Mouse (Mus musculus) liver, embryonic 15.5 days (tissue): ENCODE results near the gene Serf2. TPM values are rescaled to one million over a fixed set of nuclear protein-coding genes. Genes with fewer than 3 reads are reported as not detected.
"Not testable (repeated sequence)": the region's sequence is repeated elsewhere in the genome, so short reads cannot be mapped to it uniquely, and the experiment has no call there.

Source experiments
- ATAC-seq: fragments of 200-750 bp; cut with Nextera tagmentation; 2 replicates; pipeline ENCODE4 v1.8.0; 2017; ENCODE audit warnings: moderate number of reproducible peaks, mild to moderate bottlenecking, moderate library complexity; ENCODE audit not compliant: insufficient read depth
- H3K27ac ChIP-seq: fragments of 300-500 bp; sonication (generic); replicated peaks from 2 replicates; pipeline ENCODE4 v1.5.1; 2015; ENCODE audit warnings: mild to moderate bottlenecking, inconsistent platforms
- H3K27me3 ChIP-seq: fragments of 300-500 bp; sonication (generic); 2 replicates; pipeline ENCODE4 v1.6.1; 2015; ENCODE audit warnings: mild to moderate bottlenecking, inconsistent platforms
- H3K36me3 ChIP-seq: fragments of 300-500 bp; sonication (generic); replicated peaks from 2 replicates; pipeline ENCODE4 v1.6.1; 2015; ENCODE audit warnings: moderate library complexity, mild to moderate bottlenecking, inconsistent platforms
- H3K4me1 ChIP-seq: fragments of 300-500 bp; sonication (generic); replicated peaks from 2 replicates; pipeline ENCODE4 v1.6.1; 2015; ENCODE audit warnings: inconsistent platforms
- H3K4me2 ChIP-seq: fragments of 300-500 bp; sonication (generic); 2 replicates; pipeline ENCODE4 v1.6.1; 2015; ENCODE audit warnings: moderate library complexity, mild to moderate bottlenecking, inconsistent platforms
- H3K4me3 ChIP-seq: fragments of 300-500 bp; sonication (generic); replicated peaks from 2 replicates; pipeline ENCODE4 v1.5.1; 2015; ENCODE audit warnings: mild to moderate bottlenecking, inconsistent platforms
- H3K9ac ChIP-seq: fragments of 300-500 bp; sonication (generic); 2 replicates; pipeline ENCODE4 v1.6.1; 2015; ENCODE audit warnings: moderate library complexity, mild to moderate bottlenecking, inconsistent platforms
- H3K9me3 ChIP-seq: fragments of 300-500 bp; sonication (generic); replicated peaks from 2 replicates; pipeline ENCODE4 v1.6.1; 2016; ENCODE audit warnings: inconsistent platforms
- WGBS: fragments of 180-500 bp; shearing (Covaris S2); methylation state at CpG from one replicate; pipeline ENCODE4 v1.1.7; 2015; ENCODE audit warnings: mixed read lengths; ENCODE audit not compliant: insufficient replicate concordance; 5-methylcytosine and 5-hydroxymethylcytosine counted together
- polyA plus RNA-seq: library from polyadenylated mRNA; unstranded; fragments of >200 nt; fragmentation: Nextera tagmentation; extraction: Ambion mirVana; gene quantifications from 2 replicates; pipeline ENCODE4 v1.2.1, GENCODE M21; 2015

Gene Serf2
- polyA plus RNA-seq, 1 experiment from 2014 or later = 207 TPM

DNA sequence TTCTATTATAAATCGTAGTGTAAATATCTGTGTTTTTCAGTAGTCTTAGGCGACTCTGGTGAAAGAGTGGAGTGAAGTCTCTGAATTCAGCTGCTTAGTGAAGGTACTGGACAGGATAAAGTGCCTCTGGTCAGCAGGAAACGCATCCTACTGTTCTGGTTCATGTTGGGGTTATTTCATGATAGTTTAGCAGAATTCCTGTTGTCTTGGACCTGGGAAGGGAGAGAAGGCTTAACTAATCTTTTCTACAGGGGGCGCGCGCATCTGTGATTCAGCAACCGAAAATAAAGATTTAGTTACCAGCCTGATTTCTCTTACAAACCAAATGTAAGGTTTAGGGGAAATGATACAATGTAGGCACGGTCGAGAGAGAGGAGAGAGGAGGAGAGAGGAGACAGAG lies 859 bp upstream of the Serf2 start:
- Histone ChIP-seq H3K9ac (peak overlapping the region; percentile 66), H3K4me1 (peaks cover 43% of the 10 kb centered on the region), H3K27ac (peak overlapping the region; percentile 87), H3K4me3 (peak overlapping the region; percentile 99), H3K4me2 (peak overlapping the region; percentile 96), H3K36me3 (peaks cover 19% of the 10 kb centered on the region), H3K9me3 (no peaks in the 10 kb centered on the region), H3K27me3 (peaks cover 15% of the 10 kb centered on the region)
- ATAC-seq = no peak
- 13% methylated on average over 9 of the region's 9 CpGs for WGBS

DNA sequence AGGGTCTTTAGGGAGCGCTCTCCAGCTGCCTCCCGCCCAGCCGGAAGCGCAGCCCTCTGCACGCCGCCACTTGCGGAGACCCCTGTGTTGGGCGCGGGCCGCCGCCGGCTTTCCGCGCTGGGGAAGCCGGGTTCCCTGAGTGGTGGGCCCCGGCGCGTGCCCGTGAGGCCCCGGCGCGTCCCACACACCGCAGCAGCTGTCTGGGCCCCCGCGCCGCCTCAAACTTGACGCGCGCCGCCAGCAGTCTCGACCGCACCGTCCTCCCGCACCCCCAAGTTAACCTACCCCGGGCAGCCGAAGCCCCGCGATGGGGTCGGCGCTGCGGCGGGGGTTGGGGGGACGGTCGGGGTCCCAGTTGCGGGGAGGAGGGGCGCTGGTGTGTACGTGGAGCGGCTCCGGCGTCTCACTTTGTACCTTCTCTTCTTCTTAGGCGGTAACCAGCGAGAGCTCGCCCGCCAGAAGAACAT lies 583 bp downstream of the Serf2 start:
- peak; percentile 14 for ATAC-seq
- H3K27ac ChIP-seq = peak overlapping the region; percentile 92
- H3K4me2 ChIP-seq = peak overlapping the region; percentile 96
- under 1% methylated on average over 54 of the region's 54 CpGs for WGBS
- H3K36me3 ChIP-seq = peaks cover 29% of the 10 kb centered on the region
- H3K27me3 ChIP-seq = 0 out of 2 replicates have a peak, but pooled peaks cover 3% of the 10 kb centered on the region
- H3K4me3 ChIP-seq = peak overlapping the region; percentile 99
- peaks cover 50% of the 10 kb centered on the region for H3K4me1 ChIP-seq
- peak overlapping the region; percentile 100 for H3K9ac ChIP-seq
- no peaks in the 10 kb centered on the region for H3K9me3 ChIP-seq

DNA sequence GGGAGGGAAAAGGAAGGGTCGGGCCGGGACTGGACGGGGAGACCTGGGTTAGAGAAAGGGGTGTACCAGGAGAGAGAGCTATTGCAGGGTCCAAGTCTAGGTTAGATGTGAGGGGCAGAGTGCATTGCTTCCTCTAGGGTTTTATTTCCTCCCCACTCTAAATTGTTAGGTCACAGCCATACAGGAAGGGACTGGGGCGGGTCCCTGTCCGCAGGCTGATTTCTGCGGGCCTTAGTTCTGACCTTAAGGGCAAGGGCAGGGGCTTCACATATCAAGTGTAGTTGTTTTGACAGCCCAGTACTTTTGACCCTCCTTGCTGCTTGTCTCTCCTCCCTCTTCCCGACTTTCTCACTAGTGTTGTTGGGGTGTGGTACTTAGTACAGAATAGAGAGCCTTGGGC lies 1.1 kb downstream of the Serf2 start:
- no peak for ATAC-seq
- peak overlapping the region; percentile 99 for H3K4me3 ChIP-seq
- 1% methylated on average over 7 of the region's 7 CpGs for WGBS
- H3K4me1 ChIP-seq = peaks cover 50% of the 10 kb centered on the region
- peak overlapping the region; percentile 96 for H3K4me2 ChIP-seq
- no peaks in the 10 kb centered on the region for H3K9me3 ChIP-seq
- H3K36me3 ChIP-seq = peaks cover 29% of the 10 kb centered on the region
- no peaks in the 10 kb centered on the region for H3K27me3 ChIP-seq
- peak overlapping the region; percentile 92 for H3K27ac ChIP-seq
- H3K9ac ChIP-seq = peak overlapping the region; percentile 100

DNA sequence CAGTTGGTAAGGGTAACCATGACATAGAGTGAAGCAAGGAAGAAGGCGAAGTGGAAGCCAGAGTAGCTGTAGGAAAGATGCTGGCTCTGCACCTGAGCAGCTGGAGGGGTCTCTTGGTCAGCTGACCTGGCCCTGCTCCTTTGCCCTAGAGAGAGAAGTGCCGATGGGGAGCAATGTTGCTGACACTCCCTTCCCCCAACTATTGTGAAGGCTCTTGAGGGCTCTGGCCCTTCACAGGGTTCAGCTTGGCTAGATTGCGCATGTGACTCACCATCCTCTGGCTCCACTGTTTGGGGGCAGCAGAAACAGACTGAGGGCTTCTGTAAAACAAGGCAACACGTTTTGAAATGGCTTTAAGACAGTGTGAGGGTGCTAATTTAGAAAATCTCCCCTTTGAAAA lies 3.4 kb downstream of the Serf2 start:
- Histone ChIP-seq H3K9ac (no peak overlapping the region), H3K4me3 (no peak overlapping the region), H3K4me2 (no peak overlapping the region), H3K36me3 (peaks cover 29% of the 10 kb centered on the region), H3K9me3 (no peaks in the 10 kb centered on the region), H3K27me3 (no peaks in the 10 kb centered on the region), H3K4me1 (peaks cover 61% of the 10 kb centered on the region), H3K27ac (no peak overlapping the region; the same call in 1 of the 2 replicates)
- 74% methylated on average over 4 of the region's 4 CpGs for WGBS
- ATAC-seq = no peak

DNA sequence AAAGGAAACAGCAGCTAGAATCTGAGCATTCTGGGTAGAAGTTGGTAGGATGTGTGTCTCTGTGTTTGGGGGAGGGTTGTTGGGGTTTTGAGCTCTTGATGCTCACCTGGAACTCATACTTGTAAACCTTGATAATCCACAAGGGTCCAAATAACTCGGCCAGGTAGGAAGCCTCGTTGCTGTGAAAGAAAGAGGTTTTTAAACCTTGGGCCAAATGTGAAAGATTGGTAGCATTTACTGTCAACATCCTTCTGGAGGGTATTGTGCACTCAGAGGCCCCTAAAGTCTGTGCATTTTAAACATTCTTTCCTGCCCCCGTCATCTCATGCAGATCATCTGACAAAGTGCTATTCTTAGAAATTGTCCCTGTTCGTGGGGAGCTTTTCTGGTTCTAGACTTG lies 4.0 kb downstream of the Serf2 start, which contains the start of gene Hypk:
TSS of gene Hypk (plus strand) at position 301 of the 400 bp plus-strand sequence.
- H3K27me3 ChIP-seq = no peaks in the 10 kb centered on the region
- H3K4me2 ChIP-seq = no peak within 1 kb of the TSS
- H3K36me3 ChIP-seq = peaks cover 29% of the 10 kb centered on the region
- H3K4me1 ChIP-seq = peaks cover 61% of the 10 kb centered on the region
- H3K4me3 ChIP-seq = no peak within 1 kb of the TSS
- H3K9ac ChIP-seq = no peak within 1 kb of the TSS
- 61% methylated on average over 4 of the region's 4 CpGs for WGBS
- no peak for ATAC-seq
- H3K9me3 ChIP-seq = no peaks in the 10 kb centered on the region
- H3K27ac ChIP-seq = no peak within 1 kb of the TSS; the same call in 1 of the 2 replicates

DNA sequence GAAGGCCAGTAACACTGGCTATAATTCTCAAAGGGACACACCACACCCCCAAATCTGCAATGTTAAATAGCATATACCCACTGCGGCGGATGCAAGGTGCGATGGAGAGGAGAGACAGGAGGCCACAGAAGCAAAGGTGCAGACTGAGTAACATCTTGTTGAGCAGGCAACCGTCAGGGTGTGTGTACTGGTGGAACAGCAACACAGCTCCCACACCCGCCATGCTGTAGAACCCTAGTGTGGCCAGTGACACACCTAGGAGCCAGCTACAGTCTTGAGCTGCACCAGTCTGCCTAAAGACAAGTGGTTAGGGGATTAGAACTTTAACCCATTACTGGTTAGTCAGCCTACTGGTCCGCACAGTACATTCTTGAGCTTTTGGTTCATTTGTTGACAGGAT lies 4.9 kb downstream of the Serf2 start:
- Histone ChIP-seq H3K9me3 (no peaks in the 10 kb centered on the region), H3K27ac (no peak overlapping the region), H3K36me3 (peaks cover 36% of the 10 kb centered on the region), H3K27me3 (no peaks in the 10 kb centered on the region), H3K4me3 (no peak overlapping the region), H3K4me1 (peaks cover 60% of the 10 kb centered on the region), H3K4me2 (no peak overlapping the region), H3K9ac (no peak overlapping the region)
- 78% methylated on average over 6 of the region's 6 CpGs for WGBS
- no peak for ATAC-seq

DNA sequence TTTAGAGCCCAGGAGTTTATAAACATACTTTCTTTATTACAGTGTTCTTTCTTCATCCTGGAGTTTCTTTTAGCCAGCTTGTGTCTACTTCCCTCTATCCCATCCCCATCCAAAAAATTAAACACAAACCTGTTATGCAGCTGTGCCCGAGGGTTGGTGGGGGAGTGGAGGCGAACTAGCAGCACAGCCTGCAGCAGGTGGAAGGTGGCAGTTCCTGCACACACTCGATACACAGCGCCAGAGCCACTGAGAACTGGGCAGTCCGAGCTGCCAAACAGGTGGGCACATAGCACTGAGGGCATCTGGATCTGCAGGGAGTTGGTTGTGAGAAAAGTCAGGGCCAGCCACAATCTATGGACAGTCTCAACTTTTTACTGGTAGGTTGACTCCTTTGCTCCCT lies 6.5 kb downstream of the Serf2 start:
- WGBS = 74% methylated on average over 5 of the region's 5 CpGs
- no peaks in the 10 kb centered on the region for H3K9me3 ChIP-seq
- no peak overlapping the region for H3K27ac ChIP-seq
- no peak for ATAC-seq
- no peak overlapping the region for H3K9ac ChIP-seq
- no peak overlapping the region for H3K4me3 ChIP-seq
- H3K4me2 ChIP-seq = no peak overlapping the region
- H3K27me3 ChIP-seq = no peaks in the 10 kb centered on the region
- H3K36me3 ChIP-seq = peaks cover 51% of the 10 kb centered on the region
- H3K4me1 ChIP-seq = peaks cover 53% of the 10 kb centered on the region

DNA sequence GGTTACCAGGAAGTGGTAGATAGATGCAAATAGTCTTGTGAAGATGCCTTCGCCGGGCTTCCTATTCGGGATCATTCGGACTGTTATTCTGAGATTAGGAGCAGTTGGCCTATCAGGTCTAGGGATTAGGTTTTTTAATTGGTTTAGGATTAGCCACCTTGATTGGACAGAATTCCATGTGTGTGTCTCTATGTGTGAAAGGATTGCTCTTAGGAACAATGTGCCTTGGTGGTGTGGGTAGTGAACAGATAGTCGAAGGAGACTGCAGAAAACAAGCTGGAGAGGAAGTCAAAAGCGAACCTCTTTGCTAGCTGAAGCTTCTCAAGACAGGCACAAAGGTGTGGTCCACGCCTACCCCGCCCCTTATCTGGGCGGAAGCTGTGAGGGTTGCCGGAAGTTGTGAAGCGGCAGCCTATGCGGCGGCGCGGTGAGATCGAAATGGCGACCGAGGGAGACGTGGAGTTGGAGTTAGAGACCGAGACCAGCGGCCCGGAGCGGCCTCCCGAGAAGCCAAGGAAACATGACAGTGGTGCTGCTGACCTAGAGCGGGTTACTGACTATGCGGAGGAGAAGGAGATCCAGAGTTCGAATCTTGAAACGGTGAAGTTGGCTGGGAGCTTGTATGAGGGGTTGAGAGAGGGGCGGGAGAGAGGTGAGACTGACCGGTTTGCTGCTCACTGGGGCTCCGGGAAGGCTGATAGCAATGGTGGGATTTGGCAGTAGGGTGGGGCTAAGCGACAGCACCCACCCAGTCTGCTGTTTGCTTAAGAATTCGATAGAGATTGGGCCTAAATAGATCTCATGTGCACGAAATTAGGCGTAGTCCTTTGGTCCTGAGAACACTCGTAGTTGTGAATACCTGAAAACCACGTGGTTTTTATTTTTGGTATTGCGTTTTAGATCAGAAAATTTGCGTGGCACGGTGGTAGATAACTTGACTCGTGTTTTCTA lies 8.0 kb downstream of the Serf2 start, which contains the start of gene Serinc4:
TSS of gene Serinc4 (minus strand) at position 90 of the 951 bp plus-strand sequence.
- peaks cover 50% of the 10 kb centered on the region for H3K36me3 ChIP-seq
- ATAC-seq = peak; percentile 94
- WGBS = 2% methylated on average over 41 of the region's 41 CpGs

DNA sequence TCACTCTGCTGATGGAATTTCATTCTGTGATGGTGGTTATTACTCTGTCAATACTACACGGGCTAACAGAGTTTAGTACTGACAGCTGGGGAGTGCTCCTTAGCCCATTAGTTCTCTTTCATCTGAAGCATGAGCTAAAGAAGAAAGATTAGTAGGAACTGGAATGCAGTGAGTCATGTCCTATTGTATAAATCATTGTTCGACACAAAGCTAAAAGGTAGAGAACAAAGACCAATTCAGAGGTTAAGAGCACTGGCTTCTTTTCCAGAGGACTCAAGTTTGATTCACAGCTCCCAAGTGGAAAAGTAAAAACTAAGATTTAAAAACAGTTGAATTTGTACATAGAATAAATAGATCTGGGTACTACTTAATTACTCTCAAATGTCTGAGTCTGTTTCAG lies 11.1 kb downstream of the Serf2 start:
- Histone ChIP-seq H3K27ac (no peak overlapping the region), H3K27me3 (no peaks in the 10 kb centered on the region), H3K4me2 (no peak overlapping the region), H3K4me1 (peaks cover 23% of the 10 kb centered on the region), H3K36me3 (peaks cover 29% of the 10 kb centered on the region), H3K4me3 (no peak overlapping the region), H3K9me3 (no peaks in the 10 kb centered on the region), H3K9ac (no peak overlapping the region)
- ATAC-seq = no peak
- WGBS = 74% methylated on average over 2 of the region's 2 CpGs

More for the DNA sequence above, 8.0 kb downstream of the Serf2 start, which contains the start of gene Serinc4:
- H3K4me3 ChIP-seq = peak within 1 kb of the TSS; percentile 85
- peaks cover 44% of the 10 kb centered on the region for H3K4me1 ChIP-seq
- H3K27ac ChIP-seq = peak within 1 kb of the TSS; percentile 92
- H3K4me2 ChIP-seq = peak within 1 kb of the TSS; percentile 80
- H3K27me3 ChIP-seq = no peaks in the 10 kb centered on the region
- no peaks in the 10 kb centered on the region for H3K9me3 ChIP-seq
- H3K9ac ChIP-seq = peak within 1 kb of the TSS; percentile 76

DNA sequence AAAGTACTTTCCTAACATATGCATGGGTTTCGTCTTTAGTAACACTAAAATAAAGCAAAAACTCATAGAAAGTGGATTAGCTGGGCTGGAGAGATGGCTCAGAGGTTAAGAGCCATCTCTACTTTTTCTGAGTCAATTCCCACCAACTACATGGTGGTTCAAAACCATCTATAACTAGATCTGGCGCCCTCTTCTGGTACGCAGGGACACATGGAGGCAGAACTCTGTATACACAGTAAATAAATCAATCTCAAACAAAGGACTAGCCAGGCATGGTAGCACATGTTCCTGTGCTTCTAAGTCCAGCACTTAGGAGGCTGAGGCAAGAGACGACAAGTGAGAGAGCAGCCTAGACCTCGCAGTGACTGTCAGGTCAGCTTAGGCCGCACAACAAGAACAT lies 20.0 kb downstream of the Serf2 start:
- 56% methylated on average over 4 of the region's 6 CpGs for WGBS

DNA sequence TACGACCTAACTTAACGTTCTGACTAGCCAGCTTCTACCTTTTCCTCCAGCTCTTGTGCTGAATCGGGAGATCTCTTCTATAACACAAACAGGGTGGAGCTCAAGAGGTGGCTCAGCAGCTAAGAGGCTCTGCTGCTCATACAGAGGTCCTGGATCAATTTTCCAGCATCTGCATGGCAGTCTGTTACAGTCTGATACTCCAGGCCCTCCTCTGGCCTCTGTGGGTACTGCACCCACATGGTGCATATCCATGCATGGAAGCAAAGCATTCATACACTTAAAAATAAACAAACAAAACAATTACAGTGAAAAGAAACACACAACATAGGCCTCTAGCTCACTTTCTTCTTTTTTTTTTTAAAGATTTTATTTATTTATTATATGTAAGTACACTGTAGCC lies 23.8 kb downstream of the Serf2 start:
- 89% methylated on average over 3 of the region's 3 CpGs for WGBS
- not testable (repeated sequence) for H3K36me3 ChIP-seq, H3K9ac ChIP-seq, ATAC-seq, H3K27me3 ChIP-seq, H3K9me3 ChIP-seq, H3K27ac ChIP-seq
- Histone ChIP-seq H3K4me1 (peaks cover 11% of the 10 kb centered on the region), H3K4me2 (peak overlapping the region; percentile 82; the same call in 1 of the 2 replicates), H3K4me3 (peak overlapping the region; percentile 75)

More for the DNA sequence above, 20.0 kb downstream of the Serf2 start:
- not testable (repeated sequence) for H3K9me3 ChIP-seq, H3K27ac ChIP-seq, H3K4me1 ChIP-seq, H3K9ac ChIP-seq, H3K27me3 ChIP-seq, H3K36me3 ChIP-seq, H3K4me3 ChIP-seq, ATAC-seq, H3K4me2 ChIP-seq
